Mouse (Mus musculus) regulatory T cell (primary cell): ENCODE measurements at regions not wholly inside any gene's neighbourhood (a gene's known extent, or its start where the extent isn't known, plus 50 kb on each side); places are given as distances from the start of the nearest gene placed in this dataset.

Source experiments
- in situ Hi-C: fragments of 300-600 bp; cut with MboI, MseI; formaldehyde crosslinking; loops from one replicate; pipeline ENCODE4 v1.15.1; 2025; ENCODE audit warnings: high pct_unique_total_duplicates

- in situ Hi-C loops: no loop called here
Measured at GRCm38 (mm10) chr7:135767493-135767892, 51.3 kb upstream of the Mki67 start.

GRCm38 (mm10) chr7:135768064-135768463 is 51.9 kb upstream of the Mki67 start:
- in situ Hi-C loops: no loop called here

- in situ Hi-C loops: no loop called here
Measured at GRCm38 (mm10) chr7:135768592-135768991, 52.4 kb upstream of the Mki67 start.

GRCm38 (mm10) chr7:135769082-135769673 is 53.0 kb upstream of the Mki67 start:
- in situ Hi-C loops: no loop called here

GRCm38 (mm10) chr7:135770051-135770450 is 53.9 kb upstream of the Mki67 start:
- in situ Hi-C loops: no loop called here

DNA sequence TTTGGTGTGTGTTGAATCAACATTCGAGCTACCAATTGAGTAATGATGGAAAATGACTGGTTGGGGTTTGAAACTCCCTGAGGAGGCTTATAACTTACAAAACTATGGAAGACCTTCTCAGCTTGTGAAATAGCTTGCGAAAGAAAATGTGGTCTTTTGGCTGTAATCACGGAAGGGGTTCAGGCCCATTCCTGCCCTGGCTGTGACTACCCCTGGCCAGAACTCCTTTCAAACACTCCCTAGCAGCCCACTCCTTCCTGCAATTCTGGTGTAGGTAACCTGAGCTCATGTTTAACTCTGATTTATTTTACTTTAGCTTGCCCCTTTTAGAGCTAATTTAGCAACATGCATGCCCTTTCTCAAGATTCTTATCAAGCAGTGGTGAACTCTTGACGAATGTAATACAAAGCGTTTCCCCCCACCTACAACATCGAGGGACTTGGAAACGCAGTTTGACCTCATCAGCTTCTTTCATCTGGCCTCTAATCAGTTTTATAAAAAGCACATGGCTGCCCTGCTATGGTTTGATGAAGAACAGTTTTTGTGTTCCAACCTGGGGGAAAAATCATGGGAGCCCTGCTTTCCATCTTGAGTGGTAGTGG is 59.8 kb upstream of the Mki67 start:
- in situ Hi-C loops: loop anchor here (25.0 kb wide), 1 partner anchor 1939 kb away; no protein-coding TSS in a partner anchor

DNA sequence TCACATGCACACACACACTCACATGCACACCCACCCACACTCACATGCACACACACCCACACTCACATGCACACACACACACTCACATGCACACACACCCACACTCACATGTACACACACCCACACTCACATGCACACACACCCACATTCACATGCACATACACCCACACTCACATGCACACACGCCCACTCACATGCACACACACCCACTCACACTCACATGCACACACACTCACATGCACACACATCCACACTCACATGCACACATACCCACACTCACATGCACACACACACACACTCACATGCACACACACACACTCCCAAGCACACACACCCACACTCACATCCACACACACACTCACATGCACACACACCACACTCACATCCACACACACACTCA is 74.0 kb upstream of the Mki67 start:
- in situ Hi-C loops: loop anchor here (25.0 kb wide), 1 partner anchor 1953 kb away; no protein-coding TSS in a partner anchor

GRCm38 (mm10) chr7:135790978-135791377 is 74.8 kb upstream of the Mki67 start:
- in situ Hi-C loops: loop anchor here (25.0 kb wide), 1 partner anchor 1954 kb away; no protein-coding TSS in a partner anchor

DNA sequence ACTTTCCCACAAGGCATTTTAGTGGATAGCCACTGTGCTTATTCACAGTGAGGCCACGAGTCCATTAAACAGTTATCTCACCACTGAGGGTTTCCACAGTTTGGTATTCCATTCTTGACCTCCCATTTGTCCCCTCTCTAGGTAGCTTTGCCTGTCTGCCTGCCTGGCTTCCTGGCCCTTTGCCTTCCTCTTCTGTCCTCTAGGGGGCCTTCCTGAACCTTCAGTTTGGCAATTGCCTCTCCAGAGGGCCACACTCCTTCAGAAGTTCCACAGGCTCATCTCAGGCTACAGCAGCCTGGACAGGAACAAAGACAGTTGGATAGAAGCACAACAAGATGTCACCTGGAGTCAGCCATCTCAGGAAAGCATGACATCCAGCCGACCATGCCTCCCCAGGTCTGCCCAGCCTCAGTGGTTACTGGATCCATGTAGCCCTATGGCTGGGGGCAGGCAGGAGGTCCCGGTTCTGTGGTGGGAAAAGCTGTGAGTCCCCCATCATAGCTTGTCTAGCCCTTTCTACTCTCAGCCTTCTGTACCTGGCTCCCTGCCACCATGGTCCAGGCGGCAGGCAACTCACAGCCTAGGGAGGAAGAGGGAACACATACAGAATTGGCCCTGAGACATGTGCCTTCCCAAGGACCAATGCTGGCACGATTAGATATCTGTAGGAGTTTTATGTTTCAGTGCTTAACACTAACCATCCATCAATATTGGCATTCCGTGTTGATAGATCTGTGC is 76.0 kb upstream of the Mki67 start:
- in situ Hi-C loops: loop anchor here (25.0 kb wide), 1 partner anchor 1955 kb away; no protein-coding TSS in a partner anchor

- in situ Hi-C loops: loop anchor here (25.0 kb wide), 1 partner anchor 1956 kb away; no protein-coding TSS in a partner anchor
Measured at GRCm38 (mm10) chr7:135792918-135793317, 76.8 kb upstream of the Mki67 start.

DNA sequence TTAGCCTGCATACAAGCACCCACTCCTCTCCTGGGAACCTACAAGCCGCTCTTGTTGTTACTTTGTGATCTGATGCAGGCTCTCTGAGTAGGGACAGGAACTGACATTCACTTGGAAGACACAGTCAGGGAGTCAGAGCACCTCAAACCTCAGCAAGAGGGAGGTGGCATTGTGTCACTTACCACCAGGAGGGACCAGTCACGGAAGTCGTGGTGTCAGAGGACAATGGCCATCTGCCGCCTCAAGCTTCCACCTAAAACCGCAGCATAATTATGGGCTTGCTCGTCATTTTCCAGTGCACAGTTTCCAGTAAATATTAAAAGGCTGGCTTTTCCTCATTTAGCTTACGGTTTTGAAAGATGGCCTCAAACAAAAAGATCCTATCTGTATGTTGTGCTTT is 78.1 kb upstream of the Mki67 start:
- in situ Hi-C loops: loop anchor here (25.0 kb wide), 1 partner anchor 1957 kb away; no protein-coding TSS in a partner anchor

DNA sequence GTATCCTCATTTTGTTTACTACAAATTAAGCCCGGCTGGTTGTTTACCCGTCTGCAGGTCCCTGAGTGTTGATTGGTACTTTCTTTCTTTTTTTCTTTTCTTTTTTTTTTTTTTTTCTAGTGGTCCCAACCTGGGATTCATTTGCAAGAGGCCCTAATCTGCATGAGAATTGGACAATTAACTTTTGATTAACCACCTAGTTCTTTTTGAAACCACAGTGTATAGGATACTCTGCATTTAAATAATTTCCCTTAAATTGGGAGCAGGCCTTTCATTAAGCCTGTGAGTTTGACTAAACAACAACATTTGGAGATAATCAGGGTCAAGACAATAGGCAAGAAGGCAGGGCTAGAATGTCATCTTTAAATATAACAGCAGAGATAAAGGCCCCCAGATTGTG is 78.5 kb upstream of the Mki67 start:
- in situ Hi-C loops: loop anchor here (25.0 kb wide), 1 partner anchor 1957 kb away; no protein-coding TSS in a partner anchor

DNA sequence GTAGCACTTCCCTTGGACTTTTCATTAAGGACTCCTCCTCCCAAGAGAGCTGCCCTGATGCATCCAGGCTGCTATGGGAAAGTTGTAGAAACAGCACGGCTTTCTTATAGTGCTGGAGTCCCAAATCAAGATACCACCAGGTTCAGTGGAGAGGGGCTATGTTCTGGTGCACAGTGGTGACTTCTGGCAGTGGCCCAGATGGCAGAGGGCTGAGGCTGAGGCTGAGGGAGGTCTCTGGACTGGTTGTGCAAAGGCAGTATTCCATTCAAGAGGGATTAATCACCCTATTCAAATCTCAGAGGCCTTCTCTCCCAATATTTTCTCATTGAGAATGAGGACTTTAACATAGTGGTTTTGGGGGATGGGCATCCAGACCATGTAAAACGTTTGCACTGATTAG is 82.3 kb upstream of the Mki67 start:
- in situ Hi-C loops: loop anchor here (25.0 kb wide), 1 partner anchor 1961 kb away; no protein-coding TSS in a partner anchor

DNA sequence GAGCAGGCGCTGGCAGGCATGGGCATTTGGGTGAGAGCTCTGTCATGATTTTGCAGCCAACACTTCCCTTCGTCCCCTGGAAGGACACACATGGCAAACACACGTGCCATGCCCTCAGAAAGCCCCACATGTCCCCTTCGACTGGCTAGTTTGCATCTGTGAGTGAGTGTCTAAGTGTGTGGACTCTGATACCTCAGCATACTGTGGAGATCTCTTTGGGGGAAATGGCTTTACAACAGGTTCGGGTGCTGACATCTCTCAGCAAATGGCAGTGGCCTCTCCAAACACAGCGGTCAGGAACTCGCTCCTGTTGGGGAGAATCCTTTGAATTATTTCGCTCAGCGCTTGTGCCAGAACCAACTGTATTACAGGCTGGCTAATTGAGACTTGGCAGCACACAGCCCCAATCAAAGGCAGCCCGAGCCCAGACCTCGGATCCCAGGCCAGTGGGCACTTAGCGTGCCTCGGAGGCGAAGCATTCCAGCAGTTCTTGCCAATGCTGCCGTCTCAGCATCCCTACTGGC is 86.5 kb upstream of the Mki67 start:
- in situ Hi-C loops: no loop called here

DNA sequence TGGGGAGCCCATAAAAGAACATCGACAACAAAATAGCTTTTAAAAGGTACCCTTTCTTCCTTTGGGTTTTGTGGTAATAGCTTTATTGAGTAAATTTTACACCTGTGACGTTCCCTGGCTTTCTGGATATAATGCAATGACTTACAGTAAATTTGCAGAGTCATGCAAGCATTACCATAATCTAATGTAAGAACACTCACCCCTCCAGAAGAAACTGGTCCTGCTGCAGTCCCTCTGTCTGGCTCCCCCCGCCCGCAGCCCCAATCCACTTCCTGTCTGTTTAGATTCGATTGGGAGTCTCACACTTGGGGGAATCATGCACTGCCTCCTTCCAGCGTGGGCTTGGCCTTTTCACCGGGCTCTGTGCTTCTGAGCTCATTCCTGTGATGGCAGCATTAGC is 88.6 kb upstream of the Mki67 start:
- in situ Hi-C loops: no loop called here

DNA sequence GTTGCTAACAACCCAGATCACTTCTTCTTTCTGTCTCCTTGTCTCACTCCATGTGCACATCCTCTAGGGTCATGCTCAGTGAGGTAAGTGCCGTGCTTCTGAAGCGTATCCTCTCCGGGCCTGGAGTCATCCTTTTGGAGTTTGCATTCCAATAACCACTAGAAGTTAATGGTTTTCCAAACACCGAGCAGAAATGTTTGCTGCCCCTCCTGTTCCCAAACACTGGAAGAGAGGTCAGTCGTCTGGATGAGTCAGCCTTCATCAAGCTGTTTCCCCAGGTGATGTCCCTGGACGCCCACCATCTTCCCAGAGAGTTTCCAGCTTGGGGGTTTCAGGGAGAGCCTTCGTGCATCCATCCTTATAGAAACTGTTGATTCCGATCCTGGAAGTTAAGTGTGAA is 90.0 kb upstream of the Mki67 start:
- in situ Hi-C loops: no loop called here

GRCm38 (mm10) chr7:135806673-135807072 is 90.5 kb upstream of the Mki67 start:
- in situ Hi-C loops: no loop called here

- in situ Hi-C loops: no loop called here
Measured at GRCm38 (mm10) chr7:135809167-135809566, 93.0 kb upstream of the Mki67 start.

DNA sequence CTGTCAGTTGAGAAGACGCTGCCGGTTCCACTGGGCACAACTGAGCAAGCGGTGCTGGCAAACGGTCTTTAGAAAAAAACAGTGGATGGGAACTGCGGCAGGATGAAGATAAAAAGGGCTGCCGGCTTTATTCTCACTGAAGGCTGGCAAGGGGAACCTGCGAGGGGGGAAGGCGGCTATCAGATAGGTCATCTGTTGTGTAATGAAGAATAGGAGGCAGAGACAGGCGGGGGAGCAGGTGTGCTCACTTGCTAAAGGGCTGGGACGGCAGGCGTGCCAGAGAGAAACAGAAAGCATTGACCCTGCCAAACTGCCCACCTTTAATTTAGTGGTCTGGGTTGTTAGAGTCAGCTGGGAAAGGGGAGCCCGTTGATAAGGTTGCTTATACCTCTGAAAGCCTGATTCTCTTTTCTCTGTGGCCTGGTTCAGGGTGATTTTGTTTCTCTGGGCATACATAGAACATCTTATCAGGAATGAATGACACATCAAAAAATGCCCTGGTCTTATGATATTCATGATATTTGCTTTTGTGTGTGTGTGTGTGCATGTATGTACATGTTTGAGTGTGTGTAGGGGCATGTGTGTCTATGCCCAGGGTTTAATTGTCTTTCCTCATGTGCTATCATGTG is 93.7 kb upstream of the Mki67 start:
- in situ Hi-C loops: no loop called here

DNA sequence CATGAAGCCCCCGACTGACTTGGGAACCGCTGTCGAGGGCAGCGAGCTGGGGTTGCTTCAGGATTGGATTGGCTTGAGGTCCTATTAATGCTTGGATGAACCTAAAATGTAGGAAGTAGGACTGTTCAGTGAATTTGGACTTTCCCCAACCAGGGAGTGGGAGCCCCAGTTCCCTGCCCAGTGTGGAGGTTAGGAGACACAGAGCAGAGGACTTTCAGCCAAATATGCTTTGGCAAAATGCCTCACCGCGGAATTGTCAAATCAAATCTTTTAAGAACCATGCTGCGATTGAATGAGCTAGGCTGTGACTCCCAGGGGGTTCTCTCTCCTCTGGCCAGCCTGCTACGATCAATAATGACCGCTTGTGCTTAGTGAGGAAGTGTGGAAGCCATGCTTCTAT is 94.8 kb upstream of the Mki67 start:
- in situ Hi-C loops: no loop called here

- in situ Hi-C loops: no loop called here
Measured at GRCm38 (mm10) chr7:135813616-135814015, 97.5 kb upstream of the Mki67 start.

GRCm38 (mm10) chr7:135816191-135816590 is 100.0 kb upstream of the Mki67 start:
- in situ Hi-C loops: no loop called here
